17 mouse cellular contexts compared by ENCODE assay signal in genomic region chr16:11533441-11533840, GRCm38 (mm10).
DNase-seq lines count a peak whose midpoint lies in the region; TF ChIP-seq lines count a peak whose summit lies in the region.
"Had no signal": no experiment of that assay in that cellular context is flagged by ENCODE, and none has a peak within 500 bp of the region (broad histone marks: within the 10 kb centered on the region; RNA-seq: fewer than 3 reads in every experiment).

No protein-coding gene starts in this region.

- no peaks in the 10 kb centered on the region for H3K27me3 ChIP-seq in kidney, adult 2 months (replicated peaks; ENCODE audit: control insufficient read depth, insufficient read depth, low read length)
- H3K27me3 ChIP-seq: CH12.LX; embryonic facial prominence, embryonic 13.5 days; intestine, embryonic 15.5 days had no signal

- intact Hi-C loops in left cerebral cortex, postnatal 14 days (cut with DNase I) = no loop called here

- peaks cover 2% of the 10 kb centered on the region; the same call in 1 of the 2 replicates for H3K36me3 ChIP-seq in kidney, adult 2 months (ENCODE audit: control insufficient read depth, insufficient read depth, low read length)
- H3K36me3 ChIP-seq: embryonic facial prominence, embryonic 13.5 days; hindbrain, embryonic 10.5 days; intestine, embryonic 15.5 days had no signal

- peak; percentile 46 for DNase-seq in cerebellum, adult 11-12 months
- no peak for DNase-seq in cerebellum, postnatal 4 days (ENCODE audit: low spot score in 2 of 2)
- peak; percentile 30 for DNase-seq in kidney, adult 2 months
- no peak for DNase-seq in kidney, adult 11 months
- DNase-seq in cerebellum, adult 9-11 months = peak; percentile 59
- DNase-seq in frontal cortex, adult 2 months (ENCODE audit: extremely low spot score in 1 of 2, low spot score in 1 of 2) = no peak
- DNase-seq in left cerebral cortex, postnatal 14 days (ENCODE audit: low spot score in 2 of 2) = no peak
- DNase-seq: adrenal gland, adult 2 months; adrenal gland, postnatal 25 days; gastrocnemius, postnatal 10 days; heart, adult 2 months; kidney, adult 8-10 months had no signal

- 55% methylated on average over 3 of the region's 3 CpGs for WGBS in kidney, adult 2 months

- no peak for TF ChIP-seq POLR2A in kidney, adult 2 months (IDR thresholded peaks at IDR 0.05; ENCODE audit: low read depth, low read length)

- no peak overlapping the region for H3K27ac ChIP-seq in kidney, adult 2 months (ENCODE audit: insufficient read depth, low read depth, low read length)
- H3K27ac ChIP-seq: embryonic facial prominence, embryonic 13.5 days; heart, adult 2 months; hindbrain, embryonic 10.5 days; hindbrain, embryonic 14.5 days; intestine, embryonic 15.5 days had no signal

- no peak overlapping the region for H3K4me3 ChIP-seq in kidney, adult 2 months (ENCODE audit: insufficient read depth, low read depth, low read length)
- H3K4me3 ChIP-seq: embryonic facial prominence, embryonic 13.5 days; heart, adult 2 months; hindbrain, embryonic 10.5 days; intestine, embryonic 15.5 days had no signal

- H3K4me1 ChIP-seq in kidney, adult 2 months (ENCODE audit: control insufficient read depth, insufficient read depth, low read length) = peaks cover 10% of the 10 kb centered on the region; the same call in 1 of the 2 replicates
- H3K4me1 ChIP-seq: intestine, embryonic 15.5 days had no signal

- TF ChIP-seq CTCF in kidney, adult 2 months (conservative IDR thresholded peaks at IDR 0.05; ENCODE audit: insufficient read depth, insufficient read length, low read depth, low read length) = no peak

Comparison
In these comparisons a context has a peak if more than half of its experiments do, and no peak if none do; other contexts are left out.
1. DNase-seq: peak in cerebellum, adult 11-12 months (single experiment), kidney, adult 2 months (single experiment) and cerebellum, adult 9-11 months (single experiment); none in cerebellum, postnatal 4 days (0 of 2), kidney, adult 11 months (single experiment), frontal cortex, adult 2 months (0 of 2) and left cerebral cortex, postnatal 14 days (0 of 2).